Mouse (Mus musculus) brown adipose tissue, adult 24 weeks (tissue): Measurements from ENCODE around the gene B4galnt3. TPM values are rescaled to one million over a fixed set of nuclear protein-coding genes. Genes with fewer than 3 reads are reported as not detected.

Experiments
- H3K27ac ChIP-seq: fragments of 200-500 bp; replicated peaks from 2 replicates; pipeline ENCODE4 v1.5.1; 2012; ENCODE audit warnings: low read depth, mild to moderate bottlenecking, low read length
- H3K4me1 ChIP-seq: fragments of 200-500 bp; 2 replicates; pipeline ENCODE4 v1.6.1; 2012; ENCODE audit warnings: low read length, mixed read lengths; ENCODE audit not compliant: control insufficient read depth, insufficient read depth, insufficient read length
- H3K4me3 ChIP-seq: fragments of 200-500 bp; 2 replicates; pipeline ENCODE4 v1.5.1; 2012; ENCODE audit warnings: low read depth, mild to moderate bottlenecking, low read length, moderate library complexity; ENCODE audit not compliant: insufficient read depth
- polyA plus RNA-seq: library from polyadenylated mRNA; stranded (reverse); fragments of >200 nt; gene quantifications from 2 replicates; pipeline ENCODE4 v1.2.4, GENCODE M21; 2012; ENCODE audit not compliant: missing spikeins, insufficient read depth, insufficient read length

Gene B4galnt3
- polyA plus RNA-seq, 1 experiment: not detected

DNA sequence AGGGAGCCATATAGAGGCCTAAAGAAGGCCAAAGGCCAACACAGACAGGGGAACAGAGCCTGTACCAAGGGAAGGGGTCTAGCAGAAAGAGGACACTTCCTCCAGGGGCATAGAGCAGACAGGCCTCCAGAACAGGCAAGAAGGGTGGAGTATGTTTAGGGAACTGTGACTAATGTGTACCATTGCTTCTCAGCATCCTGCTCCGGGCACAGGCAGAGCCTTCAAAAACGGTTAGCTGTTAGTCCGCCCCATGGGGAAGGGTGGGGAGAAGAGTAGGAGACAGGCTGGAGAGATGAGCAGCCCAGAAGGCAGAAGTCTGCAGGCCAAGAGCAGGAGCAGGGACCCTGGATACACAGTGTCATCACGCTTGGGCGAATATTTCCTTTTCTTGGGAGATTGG, 105.1 kb downstream of the B4galnt3 start:
- H3K27ac ChIP-seq: peak overlapping the region; percentile 54
- no peak overlapping the region for H3K4me3 ChIP-seq
- H3K4me1 ChIP-seq: peaks cover 35% of the 10 kb centered on the region

DNA sequence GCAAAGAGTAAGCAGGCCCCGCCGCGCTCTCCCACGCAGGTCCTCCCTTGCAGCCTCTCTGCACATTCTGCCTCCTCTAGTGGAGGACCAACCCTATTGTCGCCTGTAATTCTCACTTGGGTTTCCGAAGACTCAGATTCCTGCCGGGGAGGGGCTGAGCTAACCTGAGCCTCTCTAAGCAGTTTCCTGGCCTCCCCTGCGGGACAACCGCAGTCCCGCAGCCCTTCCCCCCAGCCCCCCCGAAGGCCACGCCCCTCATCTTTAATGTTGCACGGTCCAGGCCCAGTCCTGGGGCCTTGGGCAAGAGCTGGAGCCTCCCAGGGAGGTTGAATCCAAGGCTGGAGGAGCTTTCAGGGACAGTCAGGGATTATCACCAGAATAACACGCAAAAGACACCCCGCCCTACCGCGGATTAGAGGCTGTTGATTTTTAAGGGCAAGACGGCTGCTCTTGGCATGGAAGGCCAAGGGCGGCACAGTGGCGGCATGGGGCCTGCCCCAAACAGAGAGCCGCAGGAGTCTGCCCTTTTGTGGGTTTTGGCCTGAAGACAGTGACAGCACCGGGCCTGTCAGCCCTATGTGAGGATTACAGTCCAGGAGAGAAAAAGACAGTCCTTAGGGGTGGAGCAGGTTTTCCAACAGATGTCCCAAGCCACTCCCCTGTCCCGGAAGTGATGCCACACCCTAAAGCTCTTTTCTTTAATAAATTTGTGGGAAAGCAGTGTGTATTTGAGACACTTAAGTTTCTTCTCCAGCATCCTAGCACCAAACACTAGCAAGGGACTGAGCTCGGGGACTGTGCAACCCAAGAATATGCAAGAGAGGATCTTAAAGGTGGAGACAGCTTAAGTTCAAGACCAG, 105.8 kb downstream of the B4galnt3 start:
- Histone ChIP-seq H3K27ac (peak overlapping the region; percentile 54), H3K4me1 (peaks cover 35% of the 10 kb centered on the region), H3K4me3 (no peak overlapping the region)

DNA sequence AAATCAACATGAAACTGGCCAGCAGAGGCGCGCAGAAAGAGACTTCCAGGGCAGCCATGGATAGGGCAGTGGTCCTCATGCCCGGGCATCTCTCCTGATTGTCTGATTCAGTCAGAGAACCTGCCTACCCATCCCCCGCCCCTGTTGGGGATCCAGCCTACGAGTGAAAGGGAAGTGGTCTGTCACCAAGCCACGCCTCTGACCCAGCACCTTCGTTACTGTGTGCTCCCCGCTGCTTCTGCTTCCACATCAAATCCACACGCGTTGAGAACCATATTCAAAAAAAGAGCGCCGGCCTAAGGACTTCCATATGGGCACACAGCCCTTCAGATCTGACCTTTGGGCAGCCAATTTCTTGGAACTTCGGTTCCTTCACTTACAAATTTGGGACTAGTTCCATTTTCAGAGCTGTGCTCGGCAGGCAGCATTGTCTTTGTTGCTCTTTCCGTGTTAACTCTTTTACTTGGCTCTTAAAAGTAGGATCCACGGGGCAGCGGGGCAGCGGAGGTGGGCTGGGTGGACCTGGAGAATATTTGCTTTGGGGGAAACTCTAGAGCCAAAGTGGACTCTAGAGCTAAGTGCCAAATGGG, 106.7 kb downstream of the B4galnt3 start:
- Histone ChIP-seq H3K4me3 (peak overlapping the region; percentile 33), H3K27ac (0 out of 2 replicates have a peak overlapping the region, but pooled peaks have one; percentile 9), H3K4me1 (peaks cover 32% of the 10 kb centered on the region)

DNA sequence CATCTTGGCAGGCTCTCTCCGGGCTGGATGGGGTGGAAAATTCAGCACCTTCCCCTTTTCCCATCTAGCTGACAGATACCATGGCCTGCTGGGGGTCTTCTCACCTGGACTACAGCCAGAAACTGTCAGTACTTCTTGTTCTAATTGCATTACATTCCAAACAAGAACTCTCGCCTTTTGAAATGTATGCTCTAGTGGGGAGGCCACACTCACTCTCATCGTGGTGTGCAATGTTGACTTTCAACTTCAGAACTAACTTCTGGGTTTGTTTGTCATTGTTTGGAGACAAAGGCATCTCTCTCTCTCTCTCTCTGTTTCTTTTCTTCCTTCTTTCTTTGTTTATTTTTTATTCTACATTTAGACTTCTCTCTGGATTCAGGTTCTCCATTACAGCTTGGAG, 107.8 kb downstream of the B4galnt3 start:
- H3K27ac ChIP-seq: no peak overlapping the region
- peaks cover 29% of the 10 kb centered on the region for H3K4me1 ChIP-seq
- H3K4me3 ChIP-seq: no peak overlapping the region

DNA sequence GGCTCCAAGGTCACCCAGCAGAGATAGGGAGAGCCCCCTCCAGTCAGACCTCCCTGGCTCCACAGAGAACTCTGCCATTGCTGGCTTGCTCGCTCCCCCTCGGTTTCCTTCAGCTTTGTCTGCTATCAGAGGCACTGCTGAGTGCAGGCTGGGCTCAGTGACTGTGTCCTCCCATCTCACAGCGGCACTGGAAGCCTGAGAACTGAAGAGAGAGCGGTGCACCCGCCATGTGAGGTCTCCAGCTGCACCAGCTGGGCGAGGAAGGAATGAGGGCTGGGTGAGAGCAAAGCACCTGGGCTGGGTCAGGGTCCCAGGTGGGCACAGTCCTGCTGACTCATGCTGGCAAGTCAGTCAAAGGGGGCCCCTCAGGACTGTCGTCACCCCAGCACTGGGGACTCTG, 108.6 kb downstream of the B4galnt3 start:
- Histone ChIP-seq H3K4me1 (peaks cover 23% of the 10 kb centered on the region), H3K27ac (no peak overlapping the region), H3K4me3 (no peak overlapping the region)

DNA sequence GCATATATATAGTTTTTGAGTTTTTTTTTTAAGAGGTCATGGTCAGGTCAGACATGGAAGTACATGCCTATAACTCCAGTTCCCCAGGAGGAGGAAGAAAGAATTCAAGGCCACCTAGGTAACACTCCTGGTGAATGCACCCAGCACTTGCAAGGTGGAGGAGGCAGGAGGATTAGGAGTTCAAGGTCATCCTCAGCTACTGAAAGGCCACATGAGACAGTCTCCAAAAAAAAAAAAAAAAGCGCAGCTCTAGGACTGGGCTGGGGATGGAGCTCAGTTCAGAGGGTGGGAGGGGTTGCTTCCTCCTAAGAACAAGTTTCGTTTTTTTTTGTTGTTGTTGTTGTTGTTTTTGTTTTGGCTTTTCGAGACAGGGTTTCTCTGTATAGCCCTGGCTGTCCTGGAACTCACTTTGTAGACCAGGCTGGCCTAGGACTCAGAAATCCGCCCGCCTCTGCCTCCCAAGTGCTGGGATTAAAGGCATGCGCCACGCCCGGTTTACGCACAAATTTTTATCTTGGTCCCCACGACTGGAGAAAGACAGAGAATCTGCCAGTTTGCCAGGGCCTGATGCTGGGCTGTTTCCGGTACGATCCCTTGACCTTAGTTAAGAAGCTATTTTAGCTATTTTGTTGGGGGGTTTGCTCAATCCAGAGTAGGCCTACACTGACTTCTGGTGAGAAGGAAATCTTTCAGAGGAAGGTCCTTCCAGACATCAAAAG, 109.2 kb downstream of the B4galnt3 start:
- no peak overlapping the region for H3K4me3 ChIP-seq
- peaks cover 18% of the 10 kb centered on the region for H3K4me1 ChIP-seq
- no peak overlapping the region for H3K27ac ChIP-seq

DNA sequence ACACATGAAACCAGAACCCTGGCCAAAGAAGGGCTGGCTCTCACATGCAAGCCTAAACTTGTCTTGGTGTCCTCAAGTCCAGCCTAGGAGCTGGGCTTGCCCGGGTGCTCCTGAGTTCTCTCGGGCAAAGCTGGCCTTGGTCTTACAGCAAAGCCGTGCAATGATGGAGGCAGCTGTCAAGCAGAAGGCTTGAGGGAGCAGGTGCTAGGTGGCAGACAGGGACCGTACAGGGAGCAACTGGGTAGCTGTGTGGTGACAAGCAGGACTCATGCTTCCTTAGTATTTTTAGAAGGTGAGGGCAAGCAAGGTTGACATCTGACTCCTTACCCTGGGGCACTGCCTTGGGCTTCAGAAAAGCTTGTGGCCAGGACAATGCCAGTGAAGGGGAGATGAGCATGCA, 110.6 kb downstream of the B4galnt3 start:
- H3K4me3 ChIP-seq: no peak overlapping the region
- H3K4me1 ChIP-seq: peaks cover 11% of the 10 kb centered on the region
- H3K27ac ChIP-seq: no peak overlapping the region

DNA sequence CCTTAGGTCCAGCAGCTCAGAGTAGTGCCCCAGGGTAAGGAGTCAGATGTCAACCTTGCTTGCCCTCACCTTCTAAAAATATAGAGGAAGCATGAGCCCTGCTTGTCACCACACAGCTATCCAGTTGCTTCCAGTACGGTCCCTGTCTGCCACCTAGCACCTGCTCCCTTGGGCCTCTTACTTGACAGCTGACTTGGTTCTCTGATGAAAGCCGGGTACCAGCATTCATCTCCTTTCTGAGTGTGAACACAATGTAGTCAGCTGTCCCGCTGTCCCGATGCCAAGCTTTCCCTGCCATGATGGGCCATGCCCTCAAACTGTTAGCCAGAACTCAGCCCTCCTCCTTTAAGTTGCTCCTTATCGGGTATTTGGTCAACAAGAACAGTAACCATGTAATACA, 112.2 kb downstream of the B4galnt3 start:
- Histone ChIP-seq H3K4me1 (peaks cover 3% of the 10 kb centered on the region; the same call in 1 of the 2 replicates), H3K27ac (no peak overlapping the region), H3K4me3 (no peak overlapping the region)

DNA sequence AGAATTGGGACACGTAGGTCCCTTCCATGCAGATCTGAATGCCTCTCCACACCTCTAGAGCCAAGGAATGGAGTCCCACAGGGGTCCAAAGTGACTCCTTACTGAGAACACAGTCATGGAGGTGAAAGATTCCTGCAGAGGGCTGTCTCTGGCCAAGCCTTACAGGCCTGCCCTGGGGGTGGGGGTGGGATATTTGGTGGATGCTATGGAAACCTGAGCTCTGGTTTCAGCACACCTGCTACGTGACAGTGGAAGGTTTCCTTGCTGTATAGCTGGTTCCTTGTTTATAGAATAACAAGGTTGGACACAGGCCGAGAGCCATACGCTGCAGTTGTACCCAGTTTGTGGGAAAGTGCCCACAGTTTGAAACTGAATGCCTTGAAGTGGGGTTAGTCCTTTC, 113.9 kb downstream of the B4galnt3 start:
- H3K4me3 ChIP-seq: no peak overlapping the region
- peaks cover 3% of the 10 kb centered on the region; the same call in 1 of the 2 replicates for H3K4me1 ChIP-seq
- H3K27ac ChIP-seq: no peak overlapping the region

DNA sequence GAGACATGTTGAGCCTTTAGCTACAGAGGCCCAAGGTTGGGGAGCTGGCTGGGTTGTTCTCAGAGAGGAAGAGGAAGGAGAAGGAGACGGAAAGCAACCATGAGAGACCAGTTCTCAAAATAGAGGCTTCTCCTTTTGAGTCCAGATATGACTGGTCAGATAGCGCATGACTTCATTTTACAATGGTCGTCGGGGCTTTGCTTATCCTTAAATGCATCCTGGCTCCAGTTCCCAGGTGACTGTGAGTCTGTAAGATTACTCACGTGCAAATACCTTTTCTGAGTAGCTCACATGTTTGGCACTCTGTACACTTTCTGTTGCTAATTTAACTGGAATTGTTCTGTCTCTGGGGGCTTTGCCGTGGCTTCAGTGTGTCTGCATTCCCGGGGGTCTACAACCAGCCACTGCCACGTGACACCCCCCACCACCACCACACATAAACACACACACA, 114.6 kb downstream of the B4galnt3 start:
- H3K4me1 ChIP-seq: peaks cover 3% of the 10 kb centered on the region; the same call in 1 of the 2 replicates
- no peak overlapping the region for H3K4me3 ChIP-seq
- H3K27ac ChIP-seq: peak overlapping the region; percentile 49

DNA sequence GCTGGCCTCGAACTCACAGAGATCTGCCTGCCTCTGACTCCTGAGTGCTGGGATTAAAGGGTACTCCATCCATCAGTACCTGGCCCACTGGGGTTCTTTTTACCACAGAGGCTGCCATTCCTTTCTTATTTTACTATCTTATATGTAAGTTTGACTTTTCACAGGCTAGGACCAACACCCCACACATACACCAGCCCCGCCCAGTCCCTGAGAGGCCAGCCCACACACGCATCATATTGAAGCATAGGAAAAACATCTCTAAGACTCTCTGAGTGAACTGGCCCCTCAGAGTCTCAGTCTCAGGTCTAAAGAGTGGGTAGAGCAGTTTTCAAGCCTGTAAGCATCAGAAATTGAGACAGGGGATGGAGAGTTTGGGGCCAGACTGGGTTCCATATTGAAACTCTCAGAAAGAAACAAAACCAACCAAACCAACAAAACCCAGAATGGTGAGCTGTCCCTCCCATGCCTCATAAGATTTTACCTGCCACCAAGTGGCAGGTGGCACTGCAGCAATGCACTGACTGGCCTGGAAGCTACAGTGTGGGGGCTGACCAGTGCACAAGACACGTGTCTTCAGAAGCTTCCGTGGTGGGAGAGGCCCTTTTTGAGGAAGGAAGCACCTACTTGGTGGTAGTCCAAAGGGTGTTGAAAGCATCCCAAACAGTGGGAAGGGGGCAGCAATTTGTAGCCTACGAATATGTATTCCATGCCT, 115.2 kb downstream of the B4galnt3 start:
- H3K27ac ChIP-seq: peak overlapping the region; percentile 49
- peaks cover 3% of the 10 kb centered on the region; the same call in 1 of the 2 replicates for H3K4me1 ChIP-seq
- H3K4me3 ChIP-seq: no peak overlapping the region

DNA sequence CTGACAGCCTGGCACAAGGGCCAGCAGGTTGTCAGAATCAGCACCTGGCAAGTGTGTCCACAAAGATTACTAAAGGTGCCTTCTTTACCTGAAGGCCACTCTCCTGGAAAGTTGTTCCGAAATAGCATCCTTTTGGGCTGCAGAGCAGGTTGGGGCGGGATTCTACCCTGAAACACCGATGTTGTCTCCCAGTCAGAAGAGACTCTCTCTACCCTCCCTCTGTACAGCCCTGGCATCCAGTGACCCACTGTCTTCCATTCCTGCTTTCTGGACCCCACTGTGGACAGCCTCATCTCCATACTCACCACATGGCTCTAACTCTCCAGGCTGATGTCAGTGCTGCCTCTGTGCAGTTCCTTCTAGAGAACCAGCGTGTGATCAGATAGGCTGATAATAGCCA, 118.7 kb downstream of the B4galnt3 start:
- no peak overlapping the region for H3K27ac ChIP-seq
- H3K4me3 ChIP-seq: no peak overlapping the region
- H3K4me1 ChIP-seq: peaks cover 3% of the 10 kb centered on the region; the same call in 1 of the 2 replicates

DNA sequence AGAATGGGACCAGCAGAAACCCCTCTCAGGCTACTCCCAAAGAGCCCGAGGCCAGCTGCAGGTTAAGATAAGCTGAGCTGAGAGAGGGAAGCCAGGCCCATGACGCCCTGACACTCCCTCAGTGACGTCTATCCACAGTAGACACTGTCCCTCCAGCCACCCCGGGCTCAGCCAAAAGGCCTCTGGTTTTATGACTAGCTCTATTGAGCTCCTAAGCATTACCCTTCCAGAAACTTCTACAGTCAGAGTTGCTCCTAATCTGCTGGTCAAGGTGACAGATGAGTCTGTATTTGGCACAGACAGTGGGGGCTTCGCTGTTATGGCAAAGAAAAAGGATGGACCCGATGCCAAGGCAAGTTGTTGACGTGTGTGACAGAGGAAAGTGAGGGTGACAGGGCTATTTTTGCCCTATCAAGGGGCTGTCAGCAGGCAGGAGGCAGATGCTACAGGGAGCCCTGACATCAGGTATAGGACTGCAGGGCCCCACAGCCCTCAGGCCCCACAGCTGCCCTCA, 119.7 kb downstream of the B4galnt3 start:
- Histone ChIP-seq H3K4me3 (no peak overlapping the region), H3K27ac (no peak overlapping the region; the same call in 1 of the 2 replicates), H3K4me1 (peaks cover 3% of the 10 kb centered on the region; the same call in 1 of the 2 replicates)

DNA sequence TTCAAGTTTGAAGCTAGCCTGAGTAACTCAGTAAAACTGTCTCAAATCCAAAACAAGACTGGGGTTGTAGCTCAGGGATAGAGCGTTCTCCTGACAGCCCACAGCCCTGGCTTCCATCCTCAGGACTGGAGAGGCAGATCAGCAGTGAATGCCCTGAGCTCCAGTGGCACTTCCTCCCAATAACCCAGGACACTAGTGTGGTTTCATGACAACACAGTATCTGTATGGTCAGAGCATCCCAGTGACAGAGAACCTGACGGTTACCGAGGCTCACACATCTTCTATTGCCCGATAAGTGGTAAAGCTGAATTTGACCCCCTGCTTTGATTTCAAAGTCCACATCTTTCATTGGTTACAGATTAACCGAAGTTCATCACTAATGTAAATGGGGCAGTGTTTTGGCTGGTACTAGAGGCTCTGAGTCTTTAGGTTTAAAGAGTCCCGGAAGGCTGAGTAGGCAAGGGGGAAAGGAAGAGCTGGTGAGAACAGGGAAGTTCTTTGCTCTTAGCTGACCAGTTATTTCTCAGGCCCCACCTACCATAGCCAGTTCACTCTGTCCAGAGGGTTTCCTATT, 120.2 kb downstream of the B4galnt3 start:
- Histone ChIP-seq H3K4me1 (no peaks in the 10 kb centered on the region), H3K4me3 (no peak overlapping the region), H3K27ac (no peak overlapping the region)
